Mouse (Mus musculus): ENCODE data around the gene Acsl5. TPM values are rescaled to one million over a fixed set of nuclear protein-coding genes. Genes with fewer than 3 reads are reported as not detected.

The Acsl5 gene
- total RNA-seq, 4 experiments from 2014 or later, result 10.8 to 12.4 (median 11.5) TPM

DNA sequence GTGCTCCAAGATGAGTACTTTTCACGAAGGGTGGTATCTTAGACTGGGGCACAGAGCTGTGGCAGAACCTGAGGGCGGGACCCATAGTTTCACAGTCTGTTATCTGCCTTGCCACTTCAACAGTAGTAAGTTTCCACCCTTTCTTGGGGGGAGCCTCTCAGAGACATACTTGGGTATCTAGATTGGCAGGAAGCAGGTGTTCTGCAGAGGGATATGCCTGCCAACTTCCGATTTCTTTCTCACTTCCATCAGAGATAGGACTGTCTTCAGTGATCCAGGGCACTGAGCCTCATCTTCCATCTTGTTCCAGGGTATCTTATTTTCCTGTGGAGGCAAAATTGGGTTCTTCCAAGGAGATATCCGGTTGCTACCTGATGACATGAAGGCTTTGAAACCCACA, 32.4 kb downstream of the Acsl5 start:
- DNase-seq (ENCODE audit: low spot score), result no peak

- DNase-seq (ENCODE audit: low spot score), result no peak
Measured at GRCm38 (mm10) chr19:55286034-55286433, 34.3 kb downstream of the Acsl5 start.

DNA sequence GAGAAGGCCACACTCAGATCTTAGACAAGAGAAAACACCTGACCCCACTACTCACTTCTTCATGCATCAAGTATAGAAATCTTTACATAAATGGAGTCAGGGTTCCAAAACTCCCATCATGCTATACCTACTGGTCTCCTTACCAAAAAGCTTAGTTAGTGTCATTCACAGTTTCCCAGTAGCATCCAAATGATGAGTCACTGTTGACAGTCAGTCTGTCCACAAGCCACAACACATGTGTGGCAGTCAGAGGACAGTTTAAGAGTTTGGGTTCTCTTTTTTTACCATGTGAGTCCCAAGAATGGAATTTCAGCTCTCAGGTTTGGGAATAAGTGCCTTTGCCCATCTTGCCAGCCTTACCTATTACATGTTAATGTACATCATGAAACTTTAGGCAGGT, 37.2 kb downstream of the Acsl5 start:
- no peak for DNase-seq (ENCODE audit: low spot score)

DNA sequence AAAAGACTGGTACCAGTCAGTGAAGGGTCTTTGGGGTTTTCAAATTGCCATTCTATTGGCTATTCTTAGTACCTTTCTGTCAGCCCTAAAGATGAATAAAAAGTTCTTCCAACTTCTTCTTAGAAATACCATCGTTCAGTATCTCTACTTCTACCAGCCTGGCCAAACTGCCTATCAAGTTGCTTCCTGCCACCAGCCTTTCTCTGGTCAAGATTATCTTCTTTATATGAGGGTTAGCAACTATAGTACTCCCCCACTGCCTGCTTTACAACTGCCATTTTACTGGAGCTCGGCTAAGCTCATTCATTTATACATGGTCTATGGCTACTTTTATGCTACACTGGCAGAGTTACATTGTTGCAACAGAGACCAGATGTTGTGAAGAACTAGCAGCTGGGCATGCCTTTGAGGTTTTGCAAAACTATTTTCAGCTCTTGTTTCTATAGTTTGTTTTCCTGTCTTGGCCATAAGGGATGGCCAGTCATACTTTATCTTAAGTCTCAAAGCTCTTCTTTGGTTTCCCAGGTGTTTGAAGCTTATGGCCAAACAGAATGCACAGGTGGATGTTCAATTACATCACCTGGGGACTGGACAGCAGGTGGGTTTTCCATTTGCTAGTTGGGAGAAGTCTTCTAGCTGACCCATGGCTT, 39.0 kb downstream of the Acsl5 start:
- DNase-seq (ENCODE audit: low spot score), result no peak

- DNase-seq (ENCODE audit: low spot score), result no peak
Measured at GRCm38 (mm10) chr19:55292210-55292850, 40.6 kb downstream of the Acsl5 start.

GRCm38 (mm10) chr19:55293175-55293574, 41.4 kb downstream of the Acsl5 start:
- DNase-seq (ENCODE audit: low spot score), result no peak

DNA sequence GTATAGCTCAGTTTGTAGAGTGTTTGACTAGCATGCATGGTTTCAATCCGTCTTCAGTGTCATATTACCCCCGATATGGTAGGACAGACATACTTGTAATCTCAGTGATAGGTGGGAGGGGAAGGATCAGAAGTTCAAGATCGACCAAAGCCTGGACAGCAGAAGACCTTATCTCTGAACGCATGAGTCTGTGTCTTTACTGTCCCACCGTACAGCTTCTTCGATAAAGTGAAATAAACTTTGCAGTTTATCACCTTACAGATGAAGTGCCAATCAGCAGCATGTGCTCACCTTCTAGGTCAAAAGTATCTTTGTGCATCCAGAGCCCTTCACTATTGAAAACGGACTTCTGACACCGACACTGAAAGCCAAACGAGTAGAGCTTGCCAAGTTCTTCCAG, 43.3 kb downstream of the Acsl5 start:
- no peak for DNase-seq (ENCODE audit: low spot score)

- no peak for DNase-seq (ENCODE audit: low spot score)
Measured at GRCm38 (mm10) chr19:55295556-55295955, 43.8 kb downstream of the Acsl5 start.

DNA sequence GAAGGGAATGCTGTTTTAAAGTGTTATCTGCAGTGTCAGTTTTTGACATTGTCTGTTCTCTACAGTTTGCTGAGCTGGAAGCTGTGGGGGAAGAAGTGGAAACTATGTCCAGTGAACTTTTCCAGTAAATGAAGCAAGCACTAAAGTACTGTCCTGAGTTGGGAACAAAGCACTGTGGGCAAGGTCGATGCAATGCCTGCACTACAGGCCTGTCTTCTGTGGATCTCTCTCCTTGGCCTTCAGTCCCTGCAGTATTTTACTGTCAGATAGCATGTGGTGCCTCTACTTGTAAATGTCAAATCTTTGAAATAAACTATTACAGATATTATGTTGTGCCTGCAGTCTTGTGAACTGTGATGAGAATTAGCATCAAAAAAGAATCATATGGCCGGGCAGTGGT, 44.6 kb downstream of the Acsl5 start:
- no peak for DNase-seq (ENCODE audit: low spot score)

DNA sequence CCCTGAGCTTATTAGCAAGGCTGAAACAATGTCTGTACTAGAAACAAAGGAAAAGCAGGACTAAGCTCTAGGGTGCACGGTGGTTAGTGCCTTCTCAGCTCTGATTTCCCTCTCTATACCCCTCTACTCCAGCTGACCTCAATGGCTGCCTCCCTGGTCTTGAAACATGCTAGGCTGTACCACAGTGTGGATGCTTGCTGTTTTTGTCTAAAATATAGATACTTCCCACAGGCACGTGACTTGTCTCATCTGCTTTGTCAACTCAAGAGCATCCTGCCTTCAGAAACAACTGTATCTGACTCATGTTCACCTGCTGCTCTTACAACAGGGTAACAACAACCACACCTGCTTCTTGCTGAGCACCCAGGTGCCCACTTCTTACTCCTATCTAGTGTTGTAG, 45.8 kb downstream of the Acsl5 start:
- DNase-seq (ENCODE audit: low spot score), result no peak

DNA sequence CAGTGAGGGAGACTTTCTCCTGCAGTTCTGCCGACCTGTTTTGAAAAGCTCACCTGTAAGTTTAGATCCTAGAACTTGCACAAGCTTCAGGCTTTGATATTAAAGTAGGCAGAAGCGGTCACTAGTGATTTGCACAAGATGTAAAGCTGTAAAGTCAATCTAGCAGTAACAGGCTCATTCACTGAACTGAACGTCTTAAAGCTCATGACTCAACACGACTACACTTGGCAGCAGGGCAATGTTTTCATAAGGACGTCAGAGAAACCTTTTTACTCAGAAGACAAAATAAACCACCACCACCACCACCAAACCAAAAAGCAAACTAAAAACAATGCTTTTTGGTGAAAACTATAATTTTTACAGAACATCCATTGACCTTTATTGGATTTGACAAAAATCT, 46.2 kb downstream of the Acsl5 start:
- DNase-seq (ENCODE audit: low spot score), result no peak

DNA sequence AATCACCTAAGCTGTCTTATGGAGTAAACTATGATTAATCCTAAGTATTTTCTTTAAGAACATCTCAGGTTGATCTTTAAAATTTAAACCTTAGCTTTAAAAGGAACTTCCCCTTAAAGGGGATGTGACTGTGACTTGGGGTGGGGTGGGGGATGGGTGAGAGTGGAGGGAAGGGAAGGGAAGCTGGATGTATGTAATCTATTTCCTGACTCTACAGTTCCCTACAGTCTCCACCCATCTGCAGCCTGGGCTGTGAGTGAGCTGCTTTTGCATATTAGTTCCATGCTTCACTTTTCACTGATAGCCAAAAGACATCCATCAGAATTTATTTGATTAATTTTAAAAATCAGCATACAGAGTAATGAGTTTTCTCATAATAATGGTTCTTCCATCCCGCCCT, 47.6 kb downstream of the Acsl5 start:
- no peak for DNase-seq (ENCODE audit: low spot score)

DNA sequence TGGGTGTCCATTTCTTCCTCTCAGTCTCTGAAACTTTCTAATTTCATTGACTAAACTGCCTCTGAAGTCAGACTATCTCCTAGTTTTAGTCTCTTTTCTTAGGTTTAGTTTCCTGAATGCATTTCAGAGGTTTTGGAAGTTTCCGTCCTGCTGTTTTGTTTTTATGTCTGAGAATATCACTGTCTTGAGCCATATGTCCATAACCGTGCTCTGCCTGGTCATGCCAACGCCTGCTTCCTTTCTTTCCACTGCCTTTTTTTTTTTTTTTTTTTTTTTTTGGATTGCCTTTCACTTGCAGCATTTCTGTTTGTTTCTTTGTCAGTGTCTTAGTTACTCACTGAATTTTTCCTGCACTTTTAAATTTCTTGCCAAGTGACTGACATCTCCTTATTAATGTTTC, 48.8 kb downstream of the Acsl5 start:
- DNase-seq (ENCODE audit: low spot score), result no peak

DNA sequence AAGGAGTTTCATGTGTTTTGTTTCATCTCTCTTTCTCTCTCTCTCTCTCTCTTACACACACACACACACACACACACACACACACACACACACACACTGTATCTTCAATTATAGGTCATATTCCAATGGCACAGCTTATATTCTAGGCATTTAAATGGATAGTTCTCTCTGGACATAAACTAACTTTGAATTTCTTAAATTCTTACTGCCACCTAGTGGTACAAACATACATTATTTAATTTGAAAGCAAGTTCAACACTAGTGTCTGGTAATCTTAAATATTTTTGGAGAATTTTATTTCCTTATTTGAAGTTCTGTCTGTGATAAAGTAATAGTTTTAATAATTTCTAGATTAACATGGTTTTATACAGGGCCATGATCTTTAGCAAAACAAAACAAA, 53.3 kb downstream of the Acsl5 start:
- peak; percentile 7 for DNase-seq (ENCODE audit: low spot score)

- no peak for DNase-seq (ENCODE audit: low spot score)
Measured at GRCm38 (mm10) chr19:55311874-55312273, 60.1 kb downstream of the Acsl5 start.

DNA sequence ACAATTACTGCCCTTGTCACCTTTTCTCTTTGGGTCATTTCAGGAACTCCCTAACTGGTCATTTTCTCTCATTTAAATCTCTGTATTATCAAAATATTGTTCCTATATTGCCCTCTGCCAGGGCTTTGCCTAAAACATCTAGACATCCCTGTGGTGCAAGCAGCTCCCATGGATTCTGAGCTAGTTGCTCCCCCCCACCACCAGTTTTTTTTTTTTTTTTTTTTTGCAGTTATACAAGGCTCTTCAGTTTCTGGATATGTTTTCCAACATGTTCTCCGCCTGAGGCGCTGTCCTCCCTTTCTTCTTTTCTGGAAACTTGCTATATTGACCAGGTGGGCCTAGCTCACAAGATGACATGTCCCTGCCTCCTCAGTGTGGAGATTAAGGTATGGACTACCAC, 61.9 kb downstream of the Acsl5 start:
- DNase-seq (ENCODE audit: low spot score), result no peak

DNA sequence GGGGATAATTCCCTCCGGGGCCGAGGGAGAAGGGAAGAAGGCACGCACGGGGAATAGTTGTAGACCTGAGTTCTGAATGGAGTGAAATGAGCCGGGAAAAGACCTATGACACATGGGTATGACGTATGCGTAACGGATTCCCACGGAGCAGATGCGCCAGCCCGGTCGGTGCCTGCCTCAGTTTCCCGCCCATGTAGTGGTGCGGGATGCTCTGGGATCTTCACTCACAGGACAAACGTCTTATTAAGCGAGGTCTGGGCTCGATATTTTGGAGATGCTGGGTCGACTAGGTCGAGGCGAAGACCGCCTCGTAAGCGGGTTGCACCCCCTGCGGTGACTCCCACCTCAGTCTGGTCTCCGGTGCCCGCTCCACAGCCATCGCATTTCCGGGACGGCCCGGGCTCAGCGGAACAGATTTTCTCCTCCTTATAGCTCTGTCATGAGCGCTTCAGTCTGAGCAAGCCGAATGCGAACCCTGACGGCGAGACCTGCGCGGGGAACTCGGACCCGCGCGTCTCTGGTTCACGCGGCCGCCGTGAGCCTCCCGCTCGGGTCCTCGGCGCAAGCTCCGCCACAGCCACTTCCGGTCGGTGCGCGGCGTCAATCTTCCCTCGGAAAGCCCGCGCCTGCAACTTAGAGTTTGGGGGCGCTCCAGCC, 63.8 kb downstream of the Acsl5 start, which contains the start of gene Zdhhc6:
Zdhhc6 (minus strand) TSS at position 581 of the 657 bp plus-strand sequence.
- DNase-seq (ENCODE audit: low spot score), result peak; percentile 73

GRCm38 (mm10) chr19:55316109-55316714, 64.5 kb downstream of the Acsl5 start, which contains the start of gene Vti1a:
Vti1a (plus strand) TSS chr19:55316295.
- DNase-seq (ENCODE audit: low spot score), result peak; percentile 87

GRCm38 (mm10) chr19:55316901-55317300, 65.2 kb downstream of the Acsl5 start:
- no peak for DNase-seq (ENCODE audit: low spot score)

GRCm38 (mm10) chr19:55319036-55319435, 67.3 kb downstream of the Acsl5 start:
- DNase-seq (ENCODE audit: low spot score), result no peak

DNA sequence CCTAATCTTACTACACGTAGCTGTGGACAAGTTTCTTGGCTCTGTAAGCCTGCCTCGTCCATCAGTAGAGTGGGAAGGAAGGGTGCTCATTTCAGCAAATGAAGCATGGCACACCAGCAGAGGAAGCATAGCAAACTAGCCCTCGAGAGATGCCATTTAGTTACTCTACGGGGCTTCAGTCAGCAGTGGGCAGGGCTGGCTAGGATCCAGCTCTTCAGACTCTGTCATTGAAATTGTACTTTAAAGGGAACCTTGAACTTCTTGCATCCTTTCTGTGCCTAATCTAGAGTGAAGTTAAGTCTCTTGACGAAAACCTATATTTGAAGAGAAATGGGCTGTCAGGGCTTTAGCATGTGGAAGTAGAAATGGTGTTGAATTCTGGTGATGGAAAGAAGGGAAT, 67.8 kb downstream of the Acsl5 start:
- no peak for DNase-seq (ENCODE audit: low spot score)

DNA sequence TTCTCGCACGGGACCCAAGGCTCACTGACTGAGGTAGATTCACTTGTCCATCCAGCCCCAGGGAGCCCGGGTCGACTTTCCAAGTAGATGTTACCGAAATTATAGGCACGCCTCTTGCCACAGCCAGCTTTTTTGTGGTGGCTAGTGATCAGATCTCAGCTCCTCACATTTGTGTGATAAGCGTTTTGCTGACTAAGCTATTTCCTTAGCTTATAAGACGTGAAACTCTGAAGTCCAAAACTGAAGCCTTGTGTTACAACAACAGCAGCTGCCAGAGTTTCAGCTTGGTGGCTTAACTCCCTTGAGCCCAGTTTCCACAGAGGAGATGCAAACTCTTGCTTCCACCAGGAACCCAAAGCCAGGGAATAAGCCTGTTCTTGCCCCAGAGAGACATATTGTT, 70.9 kb downstream of the Acsl5 start:
- DNase-seq (ENCODE audit: low spot score), result no peak

- DNase-seq (ENCODE audit: low spot score), result no peak
Measured at GRCm38 (mm10) chr19:55327510-55327909, 75.8 kb downstream of the Acsl5 start.
